Comparison of ENCODE assay signal across 38 mouse cellular contexts in genomic region chr10:52377813-52378212, GRCm38 (mm10). TPM values are rescaled to one million over a fixed set of nuclear protein-coding genes. Genes with fewer than 3 reads are reported as not detected.
"Had no signal": no experiment of that assay in that cellular context is flagged by ENCODE, and none has a peak within 500 bp of the region (broad histone marks: within the 10 kb centered on the region; RNA-seq: fewer than 3 reads in every experiment).

No protein-coding gene starts in this region.

- H3K9me3 ChIP-seq: embryonic facial prominence, embryonic 10.5 days; embryonic facial prominence, embryonic 12.5 days; embryonic facial prominence, embryonic 13.5 days; embryonic facial prominence, embryonic 15.5 days; forebrain, embryonic 10.5 days; forebrain, embryonic 12.5 days; forebrain, embryonic 13.5 days; forebrain, embryonic 15.5 days had no signal

- H3K4me1 ChIP-seq: embryonic facial prominence, embryonic 12.5 days had no signal

- H3K27me3 ChIP-seq: embryonic facial prominence, embryonic 12.5 days; embryonic facial prominence, embryonic 13.5 days; embryonic facial prominence, embryonic 15.5 days; forebrain, embryonic 12.5 days; forebrain, embryonic 13.5 days; forebrain, embryonic 15.5 days had no signal

- H3K36me3 ChIP-seq: embryonic facial prominence, embryonic 10.5 days; embryonic facial prominence, embryonic 12.5 days; embryonic facial prominence, embryonic 13.5 days; embryonic facial prominence, embryonic 15.5 days; forebrain, embryonic 10.5 days; forebrain, embryonic 12.5 days; forebrain, embryonic 15.5 days had no signal

- DNase-seq: cerebellum, adult 9-11 months; cerebellum, postnatal 10 days; cerebellum, postnatal 14 days; cerebellum, postnatal 25 days; cerebellum, postnatal 36 days; embryo, embryonic 11 days; forebrain, postnatal 0 days; gastrocnemius, adult 2 months; gastrocnemius, postnatal 10 days; gastrocnemius, postnatal 14 days; gastrocnemius, postnatal 25 days; gastrocnemius, postnatal 36 days; heart, adult 11 months; heart, adult 18-20 months; heart, adult 2 months had no signal

- H3K9ac ChIP-seq: embryonic facial prominence, embryonic 12.5 days; embryonic facial prominence, embryonic 13.5 days; embryonic facial prominence, embryonic 15.5 days; forebrain, embryonic 12.5 days; forebrain, embryonic 13.5 days; forebrain, embryonic 15.5 days; forebrain, postnatal 0 days had no signal

- H3K27ac ChIP-seq: embryonic facial prominence, embryonic 10.5 days; embryonic facial prominence, embryonic 12.5 days; embryonic facial prominence, embryonic 13.5 days; embryonic facial prominence, embryonic 15.5 days; forebrain, embryonic 10.5 days; forebrain, embryonic 12.5 days; forebrain, embryonic 13.5 days; forebrain, embryonic 15.5 days; gastrocnemius, adult 2 months; heart, adult 2 months had no signal

- H3K4me3 ChIP-seq: embryonic facial prominence, embryonic 10.5 days; embryonic facial prominence, embryonic 12.5 days; embryonic facial prominence, embryonic 13.5 days; embryonic facial prominence, embryonic 15.5 days; erythroblast, embryonic 14.5 days; forebrain, embryonic 10.5 days; forebrain, embryonic 12.5 days; forebrain, embryonic 13.5 days; forebrain, embryonic 15.5 days; gastrocnemius, adult 2 months; heart, adult 2 months had no signal

RNA-seq across cellular contexts. Expression of gene Nepn, which starts 11.0 kb away (rescaled TPM):
- total RNA-seq: common myeloid progenitor, adult 5-6 weeks; forebrain, postnatal 0 days; gastrocnemius, adult 2 months; gastrocnemius, postnatal 10 days; gastrocnemius, postnatal 14 days; granulocyte monocyte progenitor cell, adult 5-6 weeks had no signal
- polyA plus RNA-seq: embryonic facial prominence, embryonic 10.5 days; embryonic facial prominence, embryonic 11.5 days; embryonic facial prominence, embryonic 13.5 days; embryonic facial prominence, embryonic 14.5 days; embryonic facial prominence, embryonic 15.5 days; erythroblast, embryonic 14.5 days; forebrain, embryonic 10.5 days; forebrain, embryonic 11.5 days; forebrain, embryonic 12.5 days; forebrain, embryonic 13.5 days; forebrain, embryonic 14.5 days; forebrain, embryonic 15.5 days; forebrain, embryonic 16.5 days; forebrain, postnatal 0 days had no signal

RNA-seq across cellular contexts. Expression of gene Gm26741, which starts 19.2 kb away (rescaled TPM):
- total RNA-seq: common myeloid progenitor, adult 5-6 weeks; forebrain, postnatal 0 days; gastrocnemius, adult 18-20 months; gastrocnemius, adult 2 months; gastrocnemius, adult 8-10 months; gastrocnemius, postnatal 10 days; gastrocnemius, postnatal 14 days; gastrocnemius, postnatal 25 days; gastrocnemius, postnatal 36 days; gastrocnemius, postnatal 4 days; granulocyte monocyte progenitor cell, adult 5-6 weeks; heart, adult 18-20 months; heart, adult 2 months; heart, adult 8-10 months had no signal
- polyA plus RNA-seq: cortical plate, adult 2 months; embryonic facial prominence, embryonic 10.5 days; embryonic facial prominence, embryonic 11.5 days; embryonic facial prominence, embryonic 12.5 days; embryonic facial prominence, embryonic 13.5 days; embryonic facial prominence, embryonic 14.5 days; embryonic facial prominence, embryonic 15.5 days; erythroblast, embryonic 14.5 days; forebrain, embryonic 10.5 days; forebrain, embryonic 11.5 days; forebrain, embryonic 12.5 days; forebrain, embryonic 13.5 days; forebrain, embryonic 14.5 days; forebrain, embryonic 15.5 days; forebrain, embryonic 16.5 days; forebrain, postnatal 0 days; frontal cortex, adult 2 months; gonadal fat pad, adult 2 months; heart, adult 2 months had no signal
